Mouse (Mus musculus): ENCODE data around the gene Gm49373.

DNA sequence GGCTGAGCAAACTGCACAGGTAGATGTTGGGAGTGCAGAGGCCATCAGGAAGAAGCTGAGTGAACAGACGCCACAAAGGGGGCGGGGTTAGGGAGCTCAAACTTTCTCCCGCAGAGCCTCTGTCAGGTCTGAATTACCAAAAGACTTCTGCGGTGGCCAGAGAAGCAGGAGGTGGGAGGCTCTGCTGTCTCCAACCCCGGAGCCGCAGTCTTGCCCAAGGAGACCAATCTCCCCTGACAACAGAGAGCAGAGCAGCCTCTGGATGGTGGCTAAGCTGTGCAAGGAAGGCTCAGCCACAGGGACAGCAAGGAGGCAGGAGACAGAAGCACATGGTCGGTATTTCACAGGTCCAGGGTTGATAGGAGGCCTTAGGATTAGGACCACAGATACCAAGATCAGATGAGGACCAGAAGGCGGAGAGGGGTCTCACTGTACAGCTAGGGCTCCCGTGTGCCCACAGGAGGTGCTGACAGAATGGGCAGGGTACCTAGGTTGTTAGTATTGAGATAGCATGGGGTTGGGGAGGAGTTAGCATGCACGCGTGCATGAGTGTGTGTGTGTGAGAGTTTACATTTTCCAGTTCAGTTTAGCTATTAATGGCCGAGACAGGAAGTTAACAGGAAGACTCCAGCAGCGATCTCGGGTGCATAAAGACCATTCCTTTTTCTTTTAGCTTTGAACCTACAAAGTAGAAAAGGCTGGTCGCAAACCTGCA, 27.7 kb upstream of the Gm49373 start:
- TF ChIP-seq CTCF (conservative IDR thresholded peaks at IDR 0.05; ENCODE audit: insufficient read depth, insufficient read length, low read depth, low read length), result no peak
- no peak for TF ChIP-seq POLR2A (IDR thresholded peaks at IDR 0.05; ENCODE audit: low read depth, low read length)
